In the genomic region with DNA sequence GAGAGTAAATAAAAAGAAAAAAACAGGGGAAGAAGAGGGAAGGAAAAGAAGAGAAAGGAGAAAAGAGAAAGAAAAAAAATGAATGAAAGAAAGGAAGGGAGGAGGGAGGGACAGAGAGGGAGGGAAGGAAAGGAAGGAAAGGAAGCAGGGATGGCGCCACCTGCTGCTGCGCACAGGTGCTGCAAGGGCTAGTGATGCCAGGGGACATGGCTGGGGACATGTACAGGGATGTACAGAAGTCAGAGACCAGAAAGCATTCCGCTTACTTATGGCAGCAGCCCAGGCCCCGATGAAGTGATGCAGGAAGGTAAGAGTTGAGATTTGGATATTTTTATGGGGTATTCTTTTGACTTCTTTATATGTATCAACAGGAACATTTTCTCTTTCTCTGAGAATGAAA, we compare ENCODE assay signal across 9 mouse cellular contexts. TPM values are rescaled to one million over a fixed set of nuclear protein-coding genes. Genes with fewer than 3 reads are reported as not detected.
DNase-seq lines count a peak whose midpoint lies in the region; ATAC-seq lines count a peak whose summit lies in the region.
"Had no signal": no experiment of that assay in that cellular context is flagged by ENCODE, and none has a peak within 500 bp of the region (broad histone marks: within the 10 kb centered on the region; RNA-seq: fewer than 3 reads in every experiment).

No protein-coding gene starts in this region.

- no peak overlapping the region for H3K27ac ChIP-seq in liver, embryonic 11.5 days (ENCODE audit: low read depth, low read length)
- H3K27ac ChIP-seq: lung, embryonic 15.5 days had no signal

- H3K27me3 ChIP-seq in liver, embryonic 11.5 days (replicated peaks; ENCODE audit: control insufficient read depth, insufficient read depth, low read length), result no peaks in the 10 kb centered on the region
- H3K27me3 ChIP-seq: lung, embryonic 15.5 days had no signal

- no peak overlapping the region for H3K4me2 ChIP-seq in liver, embryonic 11.5 days
- H3K4me2 ChIP-seq: lung, embryonic 15.5 days had no signal

- no peaks in the 10 kb centered on the region for H3K9me3 ChIP-seq in liver, embryonic 11.5 days (ENCODE audit: control insufficient read depth, low read length)
- H3K9me3 ChIP-seq: lung, embryonic 15.5 days had no signal

- no peak overlapping the region for H3K9ac ChIP-seq in liver, embryonic 11.5 days (ENCODE audit: low read depth, low read length)
- H3K9ac ChIP-seq: lung, embryonic 15.5 days had no signal

- ATAC-seq in liver, embryonic 11.5 days (replicated peaks; ENCODE audit: low FRiP score), result peak; percentile 49; the same call in 1 of the 2 replicates

- peak; percentile 35 for DNase-seq in heart, postnatal 4 days
- DNase-seq in heart, adult 8-10 months (ENCODE audit: low spot score), result no peak
- DNase-seq in CD4-positive helper T cell, adult 2 months (ENCODE audit: low read depth, low spot score), result peak; percentile 31
- peak; percentile 39 for DNase-seq in adrenal gland, postnatal 14 days
- DNase-seq in liver, embryonic 11.5 days (ENCODE audit: low spot score), result no peak
- peak; percentile 7 for DNase-seq in testis, postnatal 14 days (ENCODE audit: low spot score)
- DNase-seq in frontal cortex, postnatal 36 days (ENCODE audit: low spot score in 2 of 2), result no peak
- DNase-seq in layer of hippocampus, adult 9-11 months, result no peak

- H3K36me3 ChIP-seq in liver, embryonic 11.5 days (ENCODE audit: control insufficient read depth, insufficient read depth, low read length), result no peaks in the 10 kb centered on the region

- WGBS in liver, embryonic 11.5 days, result 59% methylated on average over 4 of the region's 4 CpGs

- H3K4me1 ChIP-seq in liver, embryonic 11.5 days (replicated peaks; ENCODE audit: control insufficient read depth, insufficient read depth, low read length), result no peaks in the 10 kb centered on the region
- H3K4me1 ChIP-seq: lung, embryonic 15.5 days had no signal

- H3K4me3 ChIP-seq in liver, embryonic 11.5 days (ENCODE audit: low read depth, low read length), result no peak overlapping the region
- H3K4me3 ChIP-seq: lung, embryonic 15.5 days had no signal

RNA-seq across cellular contexts. Expression of a gene that starts 33.4 kb away (rescaled TPM):
- total RNA-seq in heart, postnatal 4 days (2021), result 10 to 100 TPM; 17.6 to 19.2 TPM
- 1 to 10 TPM; 6.8 to 8.8 (median 7.9) TPM for total RNA-seq in heart, adult 8-10 months (2022)
- total RNA-seq in adrenal gland, postnatal 14 days (2021), result 15.3 and 16.7 TPM in 2 replicates
- polyA plus RNA-seq in liver, embryonic 11.5 days (2014; fragmentation: Nextera tagmentation; extraction: Ambion mirVana), result 22.4 and 23.1 TPM in 2 replicates

Comparison
In these comparisons a context has a peak if more than half of its experiments do, and no peak if none do; other contexts are left out.
1. DNase-seq: peak in heart, postnatal 4 days (single experiment), CD4-positive helper T cell, adult 2 months (single experiment), adrenal gland, postnatal 14 days (single experiment) and testis, postnatal 14 days (single experiment); none in heart, adult 8-10 months (single experiment), liver, embryonic 11.5 days (single experiment), frontal cortex, postnatal 36 days (0 of 2) and layer of hippocampus, adult 9-11 months (single experiment).